Mouse (Mus musculus) urinary bladder, postnatal 36 days (tissue): Measurements from ENCODE around the gene Megf6.

Source experiments
- DNase-seq, 2 experiments: peaks; one replicate each; pipeline ENCODE4 v3.0.0; 2022; ENCODE audit warnings: low spot score in 2 of 2, mixed read lengths in 1 of 2

Gene Megf6

GRCm38 (mm10) chr4:154170506-154171150 lies at the start of gene Megf6:
TSS of gene Megf6 (plus strand) at chr4:154170730.
- peak; percentile 14 to 35 for DNase-seq

GRCm38 (mm10) chr4:154121800-154122199 lies 48.7 kb upstream of the Megf6 start:
- DNase-seq: no peak

GRCm38 (mm10) chr4:154122374-154122773 lies 48.2 kb upstream of the Megf6 start:
- no peak for DNase-seq

GRCm38 (mm10) chr4:154123553-154123952 lies 47.0 kb upstream of the Megf6 start:
- no peak for DNase-seq

- DNase-seq: no peak
These were observed 45.3 kb upstream of the Megf6 start for GRCm38 (mm10) chr4:154125202-154125601.

- no peak for DNase-seq
These were observed 43.3 kb upstream of the Megf6 start for GRCm38 (mm10) chr4:154127273-154127672.

- no peak for DNase-seq
These were observed 40.6 kb upstream of the Megf6 start for GRCm38 (mm10) chr4:154129950-154130349.

GRCm38 (mm10) chr4:154131894-154132293 lies 38.6 kb upstream of the Megf6 start:
- no peak for DNase-seq

- no peak for DNase-seq
These were observed 35.7 kb upstream of the Megf6 start for GRCm38 (mm10) chr4:154134803-154135202.

- DNase-seq: no peak
These were observed 33.4 kb upstream of the Megf6 start for GRCm38 (mm10) chr4:154137139-154137538.

GRCm38 (mm10) chr4:154139671-154140181 lies 30.8 kb upstream of the Megf6 start:
- DNase-seq: no peak

GRCm38 (mm10) chr4:154140182-154140212 lies 30.5 kb upstream of the Megf6 start, which contains the start of gene Trp73:
TSS of gene Trp73 (minus strand) at chr4:154140208.
- DNase-seq: no peak

GRCm38 (mm10) chr4:154140213-154141008 lies 30.1 kb upstream of the Megf6 start:
- DNase-seq: no peak

GRCm38 (mm10) chr4:154141009-154141867 lies 29.3 kb upstream of the Megf6 start:
- no peak for DNase-seq

GRCm38 (mm10) chr4:154142211-154143040 lies 28.1 kb upstream of the Megf6 start, which contains the start of gene Wrap73:
TSS of gene Wrap73 (plus strand) at chr4:154142372.
- peak; percentile 88 to 89 for DNase-seq

GRCm38 (mm10) chr4:154144712-154145111 lies 25.8 kb upstream of the Megf6 start:
- no peak for DNase-seq

GRCm38 (mm10) chr4:154146342-154146741 lies 24.2 kb upstream of the Megf6 start:
- no peak for DNase-seq

GRCm38 (mm10) chr4:154154104-154154503 lies 16.4 kb upstream of the Megf6 start:
- no peak for DNase-seq

- no peak for DNase-seq
These were observed 14.5 kb upstream of the Megf6 start for GRCm38 (mm10) chr4:154156050-154156449.

GRCm38 (mm10) chr4:154157970-154158662 lies 12.4 kb upstream of the Megf6 start:
- no peak for DNase-seq

GRCm38 (mm10) chr4:154159002-154159401 lies 11.5 kb upstream of the Megf6 start:
- peak; percentile 74 to 79 for DNase-seq
